Mouse (Mus musculus): ENCODE data around the gene Clec12b. TPM values are rescaled to one million over a fixed set of nuclear protein-coding genes. Genes with fewer than 3 reads are reported as not detected.

The Clec12b gene
- polyA plus RNA-seq, 1 experiment from 2014 or later = 0.98 TPM

DNA sequence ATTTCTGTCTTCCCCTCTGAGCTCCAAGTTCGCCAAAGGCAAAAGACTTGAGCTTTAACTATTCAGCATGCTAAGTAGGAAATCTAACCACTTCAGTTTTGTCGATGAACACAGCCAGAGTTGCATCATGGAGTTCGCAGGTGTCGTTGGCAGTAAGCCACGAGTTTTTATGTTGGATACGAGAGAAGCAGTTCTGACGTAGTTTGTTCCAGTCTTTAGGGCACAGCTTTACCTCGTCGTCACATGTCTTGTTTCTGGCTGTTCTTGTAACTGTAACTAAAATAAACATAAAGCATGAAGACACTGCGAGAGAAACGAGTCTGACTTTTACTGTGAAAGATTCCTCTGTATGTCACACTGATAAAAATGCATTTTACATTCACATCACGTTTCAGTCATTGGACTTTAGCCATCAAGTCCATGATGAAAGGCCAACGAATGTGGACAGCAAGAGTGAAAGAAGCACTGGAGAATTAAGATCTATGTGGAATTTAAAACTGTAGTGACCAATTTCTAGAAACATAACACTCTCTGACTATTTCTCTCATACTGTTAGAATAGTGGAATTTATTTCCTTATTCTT lies 59.0 kb downstream of the Clec12b start:
- H3K4me2 ChIP-seq (ENCODE audit: low read length) = peak overlapping the region; percentile 26
- H3K9ac ChIP-seq (ENCODE audit: low read depth, low read length) = no peak overlapping the region
- no peaks in the 10 kb centered on the region for H3K36me3 ChIP-seq (ENCODE audit: control insufficient read depth, insufficient read depth, low read length)
- H3K4me3 ChIP-seq (ENCODE audit: low read length) = peak overlapping the region; percentile 12; the same call in 1 of the 2 replicates
- H3K9me3 ChIP-seq (ENCODE audit: control insufficient read depth, low read length) = no peaks in the 10 kb centered on the region
- no peak overlapping the region for H3K27ac ChIP-seq (ENCODE audit: low read depth, low read length)
- no peaks in the 10 kb centered on the region for H3K4me1 ChIP-seq (ENCODE audit: control insufficient read depth, insufficient read depth, low read depth, low read length)
- no peak for ATAC-seq
- H3K27me3 ChIP-seq (replicated peaks; ENCODE audit: control insufficient read depth, insufficient read depth, low read length) = no peaks in the 10 kb centered on the region
- 64% methylated on average over 13 of the region's 13 CpGs for WGBS

DNA sequence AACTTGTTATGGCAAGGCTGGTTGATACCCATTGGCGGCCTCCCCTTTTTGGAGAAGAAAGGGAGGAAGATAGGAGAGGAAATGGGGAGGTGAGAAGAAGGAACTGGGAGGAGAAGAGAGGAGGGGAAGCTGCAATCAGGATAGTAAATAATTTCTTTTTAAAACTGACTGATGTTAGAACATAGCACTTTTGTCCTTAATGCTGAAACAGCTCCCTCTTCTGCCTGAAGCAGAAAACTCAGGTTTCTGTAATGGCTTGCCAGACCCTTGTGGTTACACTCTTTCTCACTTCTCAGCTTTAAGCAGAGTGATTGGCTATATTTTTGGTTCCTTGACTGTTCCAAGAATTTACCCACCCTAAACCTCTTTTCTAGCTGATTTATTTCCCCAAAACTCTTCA lies 59.7 kb downstream of the Clec12b start:
- no peak overlapping the region for H3K27ac ChIP-seq (ENCODE audit: low read depth, low read length)
- ATAC-seq = no peak
- no peak overlapping the region; the same call in 1 of the 2 replicates for H3K4me2 ChIP-seq (ENCODE audit: low read length)
- no peak overlapping the region for H3K9ac ChIP-seq (ENCODE audit: low read depth, low read length)
- WGBS = 70% methylated on average over 1 of the region's 1 CpGs
- H3K36me3 ChIP-seq (ENCODE audit: control insufficient read depth, insufficient read depth, low read length) = no peaks in the 10 kb centered on the region
- no peak overlapping the region for H3K4me3 ChIP-seq (ENCODE audit: low read length)
- no peaks in the 10 kb centered on the region for H3K4me1 ChIP-seq (ENCODE audit: control insufficient read depth, insufficient read depth, low read depth, low read length)
- H3K27me3 ChIP-seq (replicated peaks; ENCODE audit: control insufficient read depth, insufficient read depth, low read length) = no peaks in the 10 kb centered on the region
- H3K9me3 ChIP-seq (ENCODE audit: control insufficient read depth, low read length) = no peaks in the 10 kb centered on the region

Other genes starting within 250 kb of the Clec12b start
- gene Clec2d, start 205.3 kb downstream of the Clec12b start, polyA plus RNA-seq (2015; fragmentation: Nextera tagmentation; extraction: Ambion mirVana) = 0.21 and 0.30 TPM in 2 replicates
- 0.09 TPM in 1 of 2 replicates, not detected in the other for gene Cd69, start 110.4 kb downstream of the Clec12b start, polyA plus RNA-seq (2015; fragmentation: Nextera tagmentation; extraction: Ambion mirVana)
- gene 4922502D21Rik, start 54.1 kb downstream of the Clec12b start, polyA plus RNA-seq (2015; fragmentation: Nextera tagmentation; extraction: Ambion mirVana) = not detected in 2 replicates
- 0.15 and 0.26 TPM in 2 replicates for gene Clec12a, start 43.2 kb downstream of the Clec12b start, polyA plus RNA-seq (2015; fragmentation: Nextera tagmentation; extraction: Ambion mirVana)
- gene Clec1b, start 11.4 kb upstream of the Clec12b start, polyA plus RNA-seq (2015; fragmentation: Nextera tagmentation; extraction: Ambion mirVana) = 0.73 and 0.79 TPM in 2 replicates
- 0.10 and 0.24 TPM in 2 replicates for gene Clec9a, start 23.0 kb upstream of the Clec12b start, polyA plus RNA-seq (2015; fragmentation: Nextera tagmentation; extraction: Ambion mirVana)
- gene Clec1a, start 66.1 kb upstream of the Clec12b start, polyA plus RNA-seq (2015; fragmentation: Nextera tagmentation; extraction: Ambion mirVana) = 2.5 and 3.2 TPM in 2 replicates
- gene Olr1, start 121.3 kb upstream of the Clec12b start, polyA plus RNA-seq (2015; fragmentation: Nextera tagmentation; extraction: Ambion mirVana) = not detected in 2 replicates
- gene Tmem52b, start 126.7 kb upstream of the Clec12b start, polyA plus RNA-seq (2015; fragmentation: Nextera tagmentation; extraction: Ambion mirVana) = not detected in 2 replicates
- gene Gabarapl1, start 147.3 kb upstream of the Clec12b start, polyA plus RNA-seq (2015; fragmentation: Nextera tagmentation; extraction: Ambion mirVana) = 237 and 271 TPM in 2 replicates
- gene Klre1, start 192.0 kb upstream of the Clec12b start, polyA plus RNA-seq (2015; fragmentation: Nextera tagmentation; extraction: Ambion mirVana) = not detected in 2 replicates
- gene Klrd1, start 205.9 kb upstream of the Clec12b start, polyA plus RNA-seq (2015; fragmentation: Nextera tagmentation; extraction: Ambion mirVana) = not detected in 2 replicates
- gene Klrk1, start 238.0 kb upstream of the Clec12b start, polyA plus RNA-seq (2015; fragmentation: Nextera tagmentation; extraction: Ambion mirVana) = 0.25 and 0.26 TPM in 2 replicates